In the genomic region with DNA sequence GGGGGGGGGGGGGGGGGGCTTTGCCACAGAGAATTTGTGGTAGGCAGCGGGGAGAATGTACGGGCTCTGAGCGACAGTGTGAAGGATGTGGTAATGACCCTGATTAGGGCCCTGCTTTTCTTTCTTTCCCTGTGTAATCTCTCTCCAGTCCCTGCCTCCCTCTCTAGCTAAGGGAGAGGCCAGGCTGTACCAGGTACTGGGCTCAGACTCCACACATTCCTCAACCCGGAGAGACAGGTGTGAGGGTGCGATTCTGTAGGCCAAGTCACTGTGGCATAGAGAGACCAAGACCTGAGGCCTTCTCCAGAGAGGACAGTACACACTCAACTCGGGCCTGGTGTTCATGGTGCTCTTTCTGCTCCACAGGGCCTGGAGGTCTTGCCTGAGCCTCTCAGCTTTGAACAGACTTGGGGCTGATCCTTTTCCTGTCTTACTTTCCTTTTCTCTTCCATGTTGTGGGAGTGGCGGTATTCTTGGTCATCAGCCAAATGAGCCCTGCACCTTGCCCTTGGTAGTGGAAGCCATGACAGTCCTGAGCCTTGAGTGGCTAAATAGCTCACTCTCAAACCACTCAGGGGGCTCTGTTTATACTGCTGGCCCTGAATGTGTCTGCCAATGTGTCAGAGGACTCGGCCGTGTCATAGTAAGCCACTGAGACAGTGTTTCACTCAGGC, we compare ENCODE assay signal across 15 mouse cellular contexts. TPM values are rescaled to one million over a fixed set of nuclear protein-coding genes. Genes with fewer than 3 reads are reported as not detected.
DNase-seq lines count a peak whose midpoint lies in the region; ATAC-seq and TF ChIP-seq lines count a peak whose summit lies in the region.
"Had no signal": no experiment of that assay in that cellular context is flagged by ENCODE, and none has a peak within 500 bp of the region (broad histone marks: within the 10 kb centered on the region; RNA-seq: fewer than 3 reads in every experiment).

No protein-coding gene starts in this region.

- peaks cover 9% of the 10 kb centered on the region; the same call in 1 of the 2 replicates for H3K27me3 ChIP-seq in forebrain, embryonic 10.5 days (ENCODE audit: poor library complexity, severe bottlenecking)
- H3K27me3 ChIP-seq in forebrain, embryonic 12.5 days = 0 out of 2 replicates have a peak, but pooled peaks cover 8% of the 10 kb centered on the region
- no peaks in the 10 kb centered on the region for H3K27me3 ChIP-seq in kidney, embryonic 16.5 days (ENCODE audit: insufficient read depth, low read length)
- no peaks in the 10 kb centered on the region for H3K27me3 ChIP-seq in liver, postnatal 0 days (ENCODE audit: insufficient read depth, low read length)
- H3K27me3 ChIP-seq: embryonic facial prominence, embryonic 13.5 days; heart, embryonic 15.5 days had no signal

- ATAC-seq in forebrain, embryonic 12.5 days (ENCODE audit: low FRiP score) = no peak
- peak; percentile 18 for ATAC-seq in kidney, embryonic 16.5 days (ENCODE audit: low FRiP score, low TSS enrichment)
- ATAC-seq in liver, postnatal 0 days = no peak
- ATAC-seq: forebrain, embryonic 13.5 days had no signal

- no peak for DNase-seq in forebrain, embryonic 10.5 days (ENCODE audit: extremely low spot score, low spot score)
- peak; percentile 55 for DNase-seq in retina, postnatal 1 day
- DNase-seq in retina, embryonic 14.5 days (ENCODE audit: low spot score) = no peak
- no peak for DNase-seq in liver, postnatal 0 days
- DNase-seq in layer of hippocampus, adult 18-20 months (ENCODE audit: low spot score in 2 of 2) = no peak
- DNase-seq in spleen, postnatal 10 days (ENCODE audit: low spot score in 2 of 2) = no peak
- DNase-seq: cerebellum, postnatal 25 days; liver had no signal

- H3K27ac ChIP-seq in forebrain, embryonic 10.5 days = 0 out of 2 replicates have a peak overlapping the region, but pooled peaks have one; percentile 6
- H3K27ac ChIP-seq in forebrain, embryonic 12.5 days = no peak overlapping the region
- peak overlapping the region; percentile 79 for H3K27ac ChIP-seq in kidney, embryonic 16.5 days (ENCODE audit: low read length)
- H3K27ac ChIP-seq in liver, postnatal 0 days (ENCODE audit: low read depth) = no peak overlapping the region
- H3K27ac ChIP-seq: embryonic facial prominence, embryonic 13.5 days; forebrain, embryonic 13.5 days; heart, embryonic 15.5 days; midbrain, embryonic 10.5 days had no signal

- no peak overlapping the region for H3K4me2 ChIP-seq in forebrain, embryonic 12.5 days
- H3K4me2 ChIP-seq in kidney, embryonic 16.5 days (replicated peaks; ENCODE audit: low read depth, low read length) = no peak overlapping the region
- H3K4me2 ChIP-seq in liver, postnatal 0 days (ENCODE audit: low read depth, low read length) = no peak overlapping the region
- H3K4me2 ChIP-seq: embryonic facial prominence, embryonic 13.5 days; forebrain, embryonic 13.5 days; heart, embryonic 15.5 days had no signal

- peaks cover 2% of the 10 kb centered on the region; the same call in 1 of the 2 replicates for H3K9me3 ChIP-seq in forebrain, embryonic 10.5 days
- 0 out of 2 replicates have a peak, but pooled peaks cover under 1% of the 10 kb centered on the region for H3K9me3 ChIP-seq in forebrain, embryonic 12.5 days
- peaks cover 2% of the 10 kb centered on the region; the same call in 1 of the 2 replicates for H3K9me3 ChIP-seq in kidney, embryonic 16.5 days (ENCODE audit: low read length)
- H3K9me3 ChIP-seq in liver, postnatal 0 days (ENCODE audit: low read length) = no peaks in the 10 kb centered on the region
- H3K9me3 ChIP-seq: forebrain, embryonic 13.5 days; heart, embryonic 15.5 days had no signal

- no peak overlapping the region for H3K9ac ChIP-seq in forebrain, embryonic 12.5 days
- H3K9ac ChIP-seq in kidney, embryonic 16.5 days (replicated peaks; ENCODE audit: low read length) = 0 out of 2 replicates have a peak overlapping the region, but pooled peaks have one; percentile 7
- no peak overlapping the region for H3K9ac ChIP-seq in liver, postnatal 0 days (replicated peaks)
- H3K9ac ChIP-seq: embryonic facial prominence, embryonic 13.5 days; forebrain, embryonic 13.5 days; heart, embryonic 15.5 days had no signal

- TF ChIP-seq EP300 in liver, postnatal 0 days (IDR thresholded peaks at IDR 0.05; ENCODE audit: low read depth) = no peak

- H3K4me3 ChIP-seq in forebrain, embryonic 10.5 days = no peak overlapping the region
- H3K4me3 ChIP-seq in forebrain, embryonic 12.5 days (replicated peaks) = no peak overlapping the region
- H3K4me3 ChIP-seq in kidney, embryonic 16.5 days (ENCODE audit: low read length) = no peak overlapping the region
- H3K4me3 ChIP-seq in liver, postnatal 0 days (ENCODE audit: low read depth, low read length) = no peak overlapping the region
- H3K4me3 ChIP-seq: embryonic facial prominence, embryonic 13.5 days; forebrain, embryonic 13.5 days; heart, embryonic 15.5 days; midbrain, embryonic 10.5 days had no signal

- no peak for TF ChIP-seq CTCF in liver, postnatal 0 days (IDR thresholded peaks at IDR 0.05; ENCODE audit: low read depth)

- peaks cover 19% of the 10 kb centered on the region for H3K4me1 ChIP-seq in forebrain, embryonic 10.5 days
- H3K4me1 ChIP-seq in forebrain, embryonic 12.5 days = peaks cover 8% of the 10 kb centered on the region; the same call in 1 of the 2 replicates
- H3K4me1 ChIP-seq in kidney, embryonic 16.5 days (ENCODE audit: insufficient read depth, low read length) = peaks cover 23% of the 10 kb centered on the region
- H3K4me1 ChIP-seq in liver, postnatal 0 days (ENCODE audit: insufficient read depth) = peaks cover 7% of the 10 kb centered on the region
- H3K4me1 ChIP-seq: embryonic facial prominence, embryonic 13.5 days had no signal

- 71% methylated on average over 9 of the region's 9 CpGs for WGBS in forebrain, embryonic 10.5 days
- WGBS in forebrain, embryonic 12.5 days = 72% methylated on average over 9 of the region's 9 CpGs
- WGBS in kidney, embryonic 16.5 days = 45% methylated on average over 9 of the region's 9 CpGs
- 61% methylated on average over 9 of the region's 9 CpGs for WGBS in liver, postnatal 0 days (ENCODE audit: insufficient replicate concordance)

- H3K36me3 ChIP-seq in forebrain, embryonic 10.5 days (replicated peaks) = no peaks in the 10 kb centered on the region
- H3K36me3 ChIP-seq in forebrain, embryonic 12.5 days (replicated peaks) = no peaks in the 10 kb centered on the region
- H3K36me3 ChIP-seq in kidney, embryonic 16.5 days (ENCODE audit: insufficient read depth, low read length) = no peaks in the 10 kb centered on the region
- no peaks in the 10 kb centered on the region for H3K36me3 ChIP-seq in liver, postnatal 0 days (replicated peaks; ENCODE audit: insufficient read depth, low read length)
- H3K36me3 ChIP-seq: embryonic facial prominence, embryonic 13.5 days; G1E; heart, embryonic 15.5 days; midbrain, embryonic 10.5 days had no signal

RNA-seq across cellular contexts. Expression of a gene that starts 30.7 kb away (rescaled TPM):
- 2,460 and 2,659 TPM in 2 replicates for polyA plus RNA-seq in forebrain, embryonic 10.5 days (2016; fragmentation: Nextera tagmentation; extraction: Ambion mirVana)
- polyA plus RNA-seq in forebrain, embryonic 12.5 days (2016; fragmentation: Nextera tagmentation; extraction: Ambion mirVana) = 3,507 and 3,679 TPM in 2 replicates
- 2,516 and 2,589 TPM in 2 replicates for polyA plus RNA-seq in kidney, embryonic 16.5 days (2015; fragmentation: Nextera tagmentation; extraction: Ambion mirVana)
- 1,306 and 1,327 TPM in 2 replicates for polyA plus RNA-seq in liver, postnatal 0 days (2015; fragmentation: Nextera tagmentation; extraction: Ambion mirVana)
- total RNA-seq in layer of hippocampus, adult 18-20 months (2021) = 100 to 1,000 TPM; 316 to 322 TPM

RNA-seq across cellular contexts. Expression of a gene that starts 57.2 kb away (rescaled TPM):
- 14.7 and 17.0 TPM in 2 replicates for polyA plus RNA-seq in forebrain, embryonic 10.5 days (2016; fragmentation: Nextera tagmentation; extraction: Ambion mirVana)
- 22.5 and 23.7 TPM in 2 replicates for polyA plus RNA-seq in forebrain, embryonic 12.5 days (2016; fragmentation: Nextera tagmentation; extraction: Ambion mirVana)
- polyA plus RNA-seq in kidney, embryonic 16.5 days (2015; fragmentation: Nextera tagmentation; extraction: Ambion mirVana) = 22.7 and 23.3 TPM in 2 replicates
- polyA plus RNA-seq in liver, postnatal 0 days (2015; fragmentation: Nextera tagmentation; extraction: Ambion mirVana) = 7.3 and 7.9 TPM in 2 replicates
- total RNA-seq in layer of hippocampus, adult 18-20 months (2021) = 10 to 100 TPM; 34.3 to 34.8 TPM

Comparison
In these comparisons a context has a peak if more than half of its experiments do, and no peak if none do; other contexts are left out.
1. H3K27ac ChIP-seq: peak in forebrain, embryonic 10.5 days (single experiment) and kidney, embryonic 16.5 days (single experiment); none in forebrain, embryonic 12.5 days (single experiment) and liver, postnatal 0 days (single experiment).